Mouse (Mus musculus) liver, embryonic 14.5 days (tissue): ENCODE data around the gene Sema4d. TPM values are rescaled to one million over a fixed set of nuclear protein-coding genes. Genes with fewer than 3 reads are reported as not detected.

Experiments used
- ATAC-seq: fragments of 200-750 bp; cut with Nextera tagmentation; 2 replicates; pipeline ENCODE4 v1.8.0; 2017; ENCODE audit warnings: moderate number of reproducible peaks, mild to moderate bottlenecking, moderate library complexity; ENCODE audit not compliant: insufficient read depth
- DNase-seq, 3 experiments: peaks; one replicate each; pipeline ENCODE4 v3.0.0-alpha.2; 2012 to 2013; ENCODE audit warnings: low read depth in 3 of 3, low spot score in 3 of 3
- H3K27ac ChIP-seq: fragments of 300-500 bp; sonication (generic); 2 replicates; pipeline ENCODE4 v1.5.1; 2014; ENCODE audit warnings: moderate library complexity, mild to moderate bottlenecking, control low read depth, inconsistent platforms
- H3K27me3 ChIP-seq: fragments of 300-500 bp; sonication (generic); 2 replicates; pipeline ENCODE4 v1.6.1; 2014; ENCODE audit warnings: mild to moderate bottlenecking, low read length, moderate library complexity; ENCODE audit not compliant: control insufficient read depth, insufficient read depth
- H3K36me3 ChIP-seq: fragments of 300-500 bp; sonication (generic); replicated peaks from 2 replicates; pipeline ENCODE4 v1.6.1; 2014; ENCODE audit warnings: low read depth; ENCODE audit not compliant: control insufficient read depth, insufficient read depth
- H3K4me1 ChIP-seq, 2 experiments: fragments of 200-500 bp in 1 of 2; fragments of 300-500 bp in 1 of 2; sonication (generic) in 1 of 2; replicated peaks; 2 replicates each; pipeline ENCODE4 v1.6.1; 2012 to 2014; ENCODE audit warnings: antibody characterized with exemption in 1 of 2, inconsistent platforms in 1 of 2, low read length in 1 of 2; ENCODE audit not compliant: control insufficient read depth in 2 of 2, insufficient read depth in 2 of 2
- H3K4me2 ChIP-seq: fragments of 300-500 bp; sonication (generic); 2 replicates; pipeline ENCODE4 v1.6.1; 2014; ENCODE audit warnings: low read depth, mild to moderate bottlenecking, control low read depth, moderate library complexity
- H3K4me3 ChIP-seq, 2 experiments: fragments of 200-500 bp in 1 of 2; fragments of 300-500 bp in 1 of 2; sonication (generic) in 1 of 2; 2 replicates each; pipeline ENCODE4 v1.5.1; 2012 to 2014; ENCODE audit warnings: low read depth in 2 of 2, low read length in 2 of 2, mild to moderate bottlenecking in 2 of 2, control low read depth in 1 of 2, inconsistent platforms in 1 of 2, moderate library complexity in 1 of 2; ENCODE audit not compliant: insufficient read depth in 1 of 2
- H3K9ac ChIP-seq: fragments of 300-500 bp; sonication (generic); replicated peaks from 2 replicates; pipeline ENCODE4 v1.6.1; 2014; ENCODE audit warnings: mild to moderate bottlenecking, control low read depth, moderate library complexity
- H3K9me3 ChIP-seq: fragments of 300-500 bp; sonication (generic); 2 replicates; pipeline ENCODE4 v1.6.1; 2016; ENCODE audit warnings: low read length, mixed read lengths; ENCODE audit not compliant: control insufficient read depth
- CTCF ChIP-seq: IDR thresholded peaks from 2 replicates; pipeline ENCODE4 v1.5.1; 2016; ENCODE audit warnings: antibody characterized with exemption, low read depth, control low read depth
- EP300 ChIP-seq: IDR thresholded peaks from 2 replicates; pipeline ENCODE4 v1.6.1; 2016; ENCODE audit warnings: antibody characterized with exemption, low read depth
- WGBS: fragments of 180-500 bp; shearing (Covaris S2); extraction: QIAGEN DNeasy Blood & Tissue Kit; methylation state at CpG from one replicate; pipeline ENCODE4 v1.1.7; 2014; ENCODE audit not compliant: insufficient replicate concordance; 5-methylcytosine and 5-hydroxymethylcytosine counted together
- polyA plus RNA-seq, 2 experiments: library from polyadenylated mRNA; depleted of rRNA in 1 of 2; stranded (reverse) in 1 of 2; unstranded in 1 of 2; fragments of >200 nt; fragmentation: Nextera tagmentation in 1 of 2; extraction: Ambion mirVana in 1 of 2; gene quantifications; 2 replicates each; pipeline versions ENCODE4 v1.2.1 to v1.2.3; 2012 to 2014

Gene Sema4d
- polyA plus RNA-seq, 2 experiments, result 4.6 to 4.7 TPM

GRCm38 (mm10) chr13:51644829-51645789, 148.4 kb downstream of the Sema4d start, which contains the start of gene Cks2:
TSS of gene Cks2 (plus strand) at chr13:51645232.
- Histone ChIP-seq H3K4me1 (peaks cover 14 to 17% of the 10 kb centered on the region in 2 experiments), H3K4me3 (peak within 1 kb of the TSS; percentile 87 to 99), H3K4me2 (peak within 1 kb of the TSS; percentile 97), H3K9ac (peak within 1 kb of the TSS; percentile 100), H3K27ac (peak within 1 kb of the TSS; percentile 94), H3K27me3 (no peaks in the 10 kb centered on the region), H3K36me3 (peaks cover 15% of the 10 kb centered on the region), H3K9me3 (no peaks in the 10 kb centered on the region)
- WGBS, result under 1% methylated on average over 83 of the region's 83 CpGs
- DNase-seq (peak; percentile 99), ATAC-seq (peak; percentile 91)
- TF ChIP-seq EP300, result no peak; the same call in 1 of the 2 replicates
- 0 out of 2 replicates have a peak, but pooled peaks have one; percentile 4 for TF ChIP-seq CTCF

GRCm38 (mm10) chr13:51643924-51644828, 149.4 kb downstream of the Sema4d start:
- H3K27ac ChIP-seq, result peak overlapping the region; percentile 61
- DNase-seq (no peak), ATAC-seq (no peak; the same call in 1 of the 2 replicates)
- no peak for TF ChIP-seq EP300
- no peak for TF ChIP-seq CTCF
- 29% methylated on average over 20 of the region's 20 CpGs for WGBS
- peak overlapping the region; percentile 72 for H3K4me2 ChIP-seq
- peaks cover 7% of the 10 kb centered on the region for H3K36me3 ChIP-seq
- peak overlapping the region; percentile 85 for H3K9ac ChIP-seq
- H3K27me3 ChIP-seq, result no peaks in the 10 kb centered on the region
- peak overlapping the region; percentile 70 to 99 for H3K4me3 ChIP-seq
- H3K4me1 ChIP-seq, result peaks cover 14 to 17% of the 10 kb centered on the region in 2 experiments
- no peaks in the 10 kb centered on the region for H3K9me3 ChIP-seq

DNA sequence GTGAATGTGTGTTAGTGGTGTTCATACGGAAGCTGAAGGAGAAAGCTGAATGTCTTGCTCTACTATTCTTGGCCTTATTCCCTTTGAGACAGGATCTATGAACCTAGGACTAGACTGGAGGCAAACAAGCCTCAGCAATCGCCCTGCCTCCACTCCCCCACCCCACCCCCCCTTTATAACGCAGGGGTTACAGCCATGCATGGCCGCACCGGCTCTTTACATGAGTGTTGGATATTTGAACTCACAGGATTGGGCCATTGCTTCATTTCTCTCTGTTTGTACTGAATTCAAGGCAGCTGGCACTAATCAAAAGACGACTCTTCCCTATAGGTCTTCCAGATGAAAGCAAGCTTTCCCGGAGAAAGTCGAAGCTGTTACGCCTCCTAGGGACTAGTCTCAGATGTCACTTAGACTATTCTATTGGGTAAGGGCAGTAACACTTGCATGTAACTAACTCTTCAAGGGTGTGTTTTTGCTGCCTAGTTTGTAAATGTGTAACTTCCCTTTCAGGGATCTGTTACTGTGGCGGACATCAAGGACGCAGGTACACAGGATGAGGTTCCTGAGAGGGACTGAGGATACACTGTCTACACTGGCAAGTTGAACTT, 151.3 kb downstream of the Sema4d start:
- H3K36me3 ChIP-seq, result no peaks in the 10 kb centered on the region; the same call in 1 of the 2 replicates
- peaks cover 4% of the 10 kb centered on the region in 2 experiments for H3K4me1 ChIP-seq
- H3K27me3 ChIP-seq, result no peaks in the 10 kb centered on the region
- H3K9me3 ChIP-seq, result no peaks in the 10 kb centered on the region
- DNase-seq (no peak), ATAC-seq (no peak)
- H3K9ac ChIP-seq, result no peak overlapping the region
- TF ChIP-seq EP300, result no peak
- no peak for TF ChIP-seq CTCF
- 54% methylated on average over 11 of the region's 11 CpGs for WGBS
- H3K4me2 ChIP-seq, result peak overlapping the region; percentile 35
- H3K4me3 ChIP-seq, result no peak overlapping the region
- peak overlapping the region; percentile 27; the same call in 1 of the 2 replicates for H3K27ac ChIP-seq

DNA sequence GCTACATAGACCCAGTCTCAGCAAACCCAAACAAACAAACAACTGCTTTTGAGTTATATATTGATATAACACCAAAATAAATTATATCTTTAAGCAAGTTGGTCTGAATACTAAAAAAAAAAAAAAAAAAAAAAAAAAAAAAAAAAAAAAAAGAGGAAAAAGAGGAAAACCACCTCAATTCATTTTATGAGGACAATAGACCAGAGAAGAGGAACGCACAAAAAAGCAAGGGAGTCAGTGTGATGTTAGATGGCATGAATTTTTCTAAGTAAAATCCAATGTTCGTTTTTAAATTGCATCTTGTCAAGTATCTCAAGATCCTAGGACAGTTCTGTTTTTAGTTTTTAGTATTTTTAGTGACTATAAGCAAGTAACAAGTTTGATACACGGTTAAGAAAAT, 152.1 kb downstream of the Sema4d start:
- TF ChIP-seq CTCF (no peak), EP300 (no peak)
- Histone ChIP-seq H3K27ac (no peak overlapping the region), H3K27me3 (no peaks in the 10 kb centered on the region), H3K4me3 (no peak overlapping the region), H3K36me3 (no peaks in the 10 kb centered on the region), H3K9ac (no peak overlapping the region), H3K4me2 (no peak overlapping the region), H3K4me1 (peaks cover 4% of the 10 kb centered on the region in 2 experiments), H3K9me3 (no peaks in the 10 kb centered on the region)
- no peak for DNase-seq
- 79% methylated on average over 3 of the region's 3 CpGs for WGBS
- no peak for ATAC-seq
